Mouse (Mus musculus) stomach, embryonic 15.5 days (tissue): ENCODE measurements around the gene Chn2. TPM values are rescaled to one million over a fixed set of nuclear protein-coding genes. Genes with fewer than 3 reads are reported as not detected.

Experiments
- ATAC-seq: fragments of 200-750 bp; cut with Nextera tagmentation; 2 replicates; pipeline ENCODE4 v1.8.0; 2017; ENCODE audit warnings: low read depth, moderate number of reproducible peaks, moderate TSS enrichment; ENCODE audit not compliant: insufficient read depth, low FRiP score
- H3K27ac ChIP-seq: fragments of 300-500 bp; sonication (generic); 2 replicates; pipeline ENCODE4 v1.5.1; 2015; ENCODE audit warnings: mild to moderate bottlenecking, inconsistent platforms
- H3K27me3 ChIP-seq: fragments of 300-500 bp; sonication (generic); replicated peaks from 2 replicates; pipeline ENCODE4 v1.6.1; 2015; ENCODE audit warnings: inconsistent platforms
- H3K36me3 ChIP-seq: fragments of 300-500 bp; sonication (generic); 2 replicates; pipeline ENCODE4 v1.6.1; 2015; ENCODE audit warnings: inconsistent platforms
- H3K4me1 ChIP-seq: fragments of 300-500 bp; sonication (generic); 2 replicates; pipeline ENCODE4 v1.6.1; 2015; ENCODE audit warnings: inconsistent platforms
- H3K4me2 ChIP-seq: fragments of 300-500 bp; sonication (generic); 2 replicates; pipeline ENCODE4 v1.6.1; 2015; ENCODE audit warnings: mild to moderate bottlenecking, inconsistent platforms
- H3K4me3 ChIP-seq: fragments of 300-500 bp; sonication (generic); replicated peaks from 2 replicates; pipeline ENCODE4 v1.5.1; 2015; ENCODE audit warnings: inconsistent platforms
- H3K9ac ChIP-seq: fragments of 300-500 bp; sonication (generic); 2 replicates; pipeline ENCODE4 v1.6.1; 2015; ENCODE audit warnings: inconsistent platforms
- H3K9me3 ChIP-seq: fragments of 300-500 bp; sonication (generic); 2 replicates; pipeline ENCODE4 v1.6.1; 2016; ENCODE audit warnings: inconsistent platforms
- WGBS: fragments of 180-500 bp; shearing (Covaris S2); methylation state at CpG from one replicate; pipeline ENCODE4 v1.1.7; 2015; 5-methylcytosine and 5-hydroxymethylcytosine counted together
- polyA plus RNA-seq: library from polyadenylated mRNA; unstranded; fragments of >200 nt; fragmentation: Nextera tagmentation; extraction: Ambion mirVana; gene quantifications from 2 replicates; pipeline ENCODE4 v1.2.1, GENCODE M21; 2015

Chn2 gene
- 15.6 and 18.6 TPM in 2 replicates for polyA plus RNA-seq

DNA sequence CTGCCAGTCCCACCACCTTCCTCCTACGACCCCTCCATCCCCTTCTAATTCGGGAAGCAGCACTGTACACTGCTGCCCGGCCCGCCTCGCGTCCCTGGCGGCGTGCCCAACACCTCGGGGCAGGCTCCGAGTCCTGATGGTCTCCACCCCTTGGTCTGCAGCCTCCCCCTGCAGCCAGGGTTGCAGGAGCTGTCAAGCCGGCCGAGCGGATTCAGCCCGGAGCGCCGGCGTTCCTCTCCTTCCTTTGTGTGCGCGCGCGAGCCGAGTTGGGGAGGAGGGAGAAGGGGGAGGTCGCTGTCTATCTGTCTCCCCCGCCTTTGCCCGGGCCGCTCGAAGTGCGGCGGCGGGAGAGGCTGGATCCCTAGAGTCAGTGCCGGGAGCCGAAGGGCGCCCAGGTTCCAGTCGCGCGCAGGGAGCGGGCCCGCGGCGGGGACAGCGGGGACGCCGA is at the start of gene Chn2:
Gene Chn2 (plus strand): TSS at position 198 of the 448 bp plus-strand sequence.
- Histone ChIP-seq H3K27me3 (0 out of 2 replicates have a peak, but pooled peaks cover 5% of the 10 kb centered on the region), H3K36me3 (no peaks in the 10 kb centered on the region), H3K4me1 (peaks cover 15% of the 10 kb centered on the region; the same call in 1 of the 2 replicates), H3K4me2 (peak within 1 kb of the TSS; percentile 97), H3K4me3 (peak within 1 kb of the TSS; percentile 73), H3K9ac (peak within 1 kb of the TSS; percentile 50), H3K9me3 (no peaks in the 10 kb centered on the region), H3K27ac (peak within 1 kb of the TSS; percentile 86)
- peak; percentile 74 for ATAC-seq
- under 1% methylated on average over 37 of the region's 43 CpGs for WGBS

DNA sequence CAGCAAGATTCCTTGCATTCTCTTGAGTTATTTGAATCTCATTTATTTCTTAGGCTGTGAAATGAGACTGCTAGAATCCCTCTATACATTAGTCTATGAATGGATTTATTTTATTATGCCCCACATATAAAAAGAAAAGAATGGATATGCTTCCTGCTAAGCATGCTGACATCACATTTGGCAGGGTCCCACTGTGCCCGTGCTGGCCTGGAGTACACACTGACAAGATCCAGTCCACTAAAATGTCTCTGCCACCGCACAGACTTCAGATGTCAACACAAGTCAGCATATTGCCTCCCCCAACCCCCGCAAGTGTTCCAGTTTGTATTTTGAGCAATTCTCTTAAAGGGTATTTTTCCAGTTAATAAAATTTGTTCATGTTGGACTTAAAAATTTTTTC is 47.0 kb upstream of the Chn2 start:
- Histone ChIP-seq H3K9me3 (no peaks in the 10 kb centered on the region), H3K9ac (no peak overlapping the region), H3K27me3 (no peaks in the 10 kb centered on the region), H3K27ac (no peak overlapping the region), H3K4me1 (no peaks in the 10 kb centered on the region), H3K4me3 (no peak overlapping the region), H3K4me2 (no peak overlapping the region), H3K36me3 (no peaks in the 10 kb centered on the region)
- no peak for ATAC-seq
- WGBS = 64% methylated on average over 3 of the region's 3 CpGs

DNA sequence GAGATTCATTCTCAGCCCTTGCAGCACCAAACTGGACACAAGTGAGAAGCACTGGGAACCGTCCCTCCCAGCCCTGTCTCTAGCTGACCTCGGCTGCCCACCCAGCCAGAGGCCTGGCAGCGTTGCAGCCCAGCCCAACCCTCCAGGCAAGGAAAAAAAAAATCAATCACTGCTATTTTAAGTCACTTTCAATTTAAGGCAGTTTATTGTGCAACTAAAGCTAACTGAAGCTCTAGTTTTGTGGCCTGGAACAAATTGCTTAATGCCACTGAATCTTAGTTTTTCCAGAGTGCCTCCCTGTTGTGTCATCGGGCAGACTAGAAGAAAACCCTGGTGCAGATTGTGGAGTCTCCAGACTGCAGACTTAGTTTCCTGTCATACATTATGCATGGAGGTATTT is 43.8 kb upstream of the Chn2 start:
- no peaks in the 10 kb centered on the region for H3K4me1 ChIP-seq
- H3K4me3 ChIP-seq = no peak overlapping the region
- no peak overlapping the region for H3K4me2 ChIP-seq
- no peak overlapping the region for H3K9ac ChIP-seq
- no peak overlapping the region for H3K27ac ChIP-seq
- 44% methylated on average over 4 of the region's 4 CpGs for WGBS
- H3K27me3 ChIP-seq = no peaks in the 10 kb centered on the region
- H3K9me3 ChIP-seq = no peaks in the 10 kb centered on the region
- no peak for ATAC-seq
- no peaks in the 10 kb centered on the region for H3K36me3 ChIP-seq

DNA sequence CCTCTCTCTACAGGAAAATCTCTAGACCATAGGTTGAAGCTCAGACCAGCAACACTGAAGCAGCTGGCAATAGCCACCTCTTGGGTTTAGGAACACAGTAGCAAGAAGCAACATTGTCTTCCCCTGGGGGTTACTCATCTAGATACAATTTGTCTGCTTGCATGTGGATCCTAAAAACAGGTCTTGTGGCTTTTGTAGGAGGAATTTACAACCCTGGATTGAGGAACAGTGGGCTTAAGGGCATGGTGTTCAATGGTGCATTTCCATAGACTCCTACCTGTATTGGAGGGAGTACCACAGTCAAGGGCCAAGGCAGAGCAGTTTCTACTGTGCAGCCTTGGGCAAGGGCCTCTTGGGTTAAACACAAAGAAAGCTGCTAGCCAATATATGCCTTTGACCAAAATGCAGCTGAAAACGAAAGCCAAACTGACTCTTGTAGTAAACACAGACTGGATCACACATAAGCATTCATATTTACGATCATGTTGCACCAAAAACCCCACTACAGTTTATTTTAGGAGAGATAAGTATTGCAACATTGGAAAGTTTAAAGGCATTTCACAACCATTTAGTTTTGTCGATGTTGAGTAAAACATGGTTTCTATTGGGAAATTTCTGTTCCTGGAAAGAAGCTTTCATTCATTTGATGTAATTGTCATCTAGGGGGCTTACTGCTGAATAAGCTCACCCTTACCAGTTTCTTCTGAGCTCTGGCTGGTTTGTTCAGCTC is 43.0 kb upstream of the Chn2 start:
- Histone ChIP-seq H3K4me2 (no peak overlapping the region), H3K27me3 (no peaks in the 10 kb centered on the region), H3K4me3 (no peak overlapping the region), H3K36me3 (no peaks in the 10 kb centered on the region), H3K4me1 (no peaks in the 10 kb centered on the region), H3K9me3 (no peaks in the 10 kb centered on the region), H3K27ac (no peak overlapping the region), H3K9ac (no peak overlapping the region)
- whole genome bisulfite sequencing = 84% methylated on average over 3 of the region's 3 CpGs
- no peak for ATAC-seq

DNA sequence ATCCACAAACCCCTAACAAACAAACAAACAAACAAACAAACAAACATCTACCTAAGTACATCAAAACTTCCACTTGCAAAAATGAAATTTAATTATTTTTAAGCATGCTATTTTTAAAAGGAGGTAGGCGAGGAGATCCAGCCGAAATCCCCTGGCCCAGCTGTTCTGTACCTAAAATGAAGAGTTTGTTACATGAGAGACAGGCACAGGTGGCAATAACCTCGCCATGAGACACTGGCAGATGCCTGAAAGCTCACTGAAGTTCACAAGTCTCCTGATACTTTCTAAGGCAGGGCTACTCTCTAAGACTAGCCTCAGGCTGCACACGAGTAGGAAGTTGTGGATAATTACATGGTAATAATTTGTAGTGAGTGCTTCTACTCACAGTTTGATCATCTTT is 34.1 kb upstream of the Chn2 start:
- Histone ChIP-seq H3K4me3 (no peak overlapping the region), H3K4me2 (no peak overlapping the region), H3K4me1 (no peaks in the 10 kb centered on the region), H3K27ac (no peak overlapping the region), H3K36me3 (no peaks in the 10 kb centered on the region), H3K27me3 (no peaks in the 10 kb centered on the region), H3K9me3 (no peaks in the 10 kb centered on the region), H3K9ac (no peak overlapping the region)
- ATAC-seq = no peak
- 77% methylated on average over 4 of the region's 4 CpGs for WGBS

DNA sequence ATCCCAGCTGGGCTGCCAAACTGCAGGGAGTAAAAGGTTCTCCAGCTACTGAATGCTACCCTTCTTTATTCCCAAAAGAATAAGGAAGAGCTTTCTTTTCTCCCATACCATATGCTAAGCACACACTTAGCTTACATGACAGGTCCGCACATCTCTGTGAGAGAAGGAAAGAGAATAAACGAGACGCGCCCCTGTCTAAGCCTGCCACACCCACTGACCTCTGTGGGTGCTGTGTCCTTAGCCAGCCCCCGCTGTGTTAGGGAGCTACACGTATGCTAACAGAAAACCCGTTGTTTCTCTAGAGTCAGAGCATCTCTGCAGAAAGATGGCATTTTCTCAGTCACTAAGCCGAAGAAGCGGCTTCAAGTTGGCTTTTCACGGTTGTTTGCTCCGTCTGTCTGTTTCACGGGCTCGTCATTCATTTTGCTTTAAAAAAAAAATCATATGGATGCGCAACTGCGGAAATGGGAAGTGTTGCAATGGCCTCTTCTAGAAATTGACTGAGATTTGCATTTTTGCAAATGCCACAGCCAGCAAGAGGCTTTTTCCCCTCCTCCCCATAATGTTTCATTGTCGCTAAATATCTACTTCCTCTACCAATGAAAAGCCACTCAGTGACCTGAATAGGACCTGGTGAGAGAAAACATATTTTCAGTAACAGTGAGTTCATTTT is 30.8 kb upstream of the Chn2 start:
- H3K9ac ChIP-seq = no peak overlapping the region
- no peaks in the 10 kb centered on the region for H3K36me3 ChIP-seq
- no peaks in the 10 kb centered on the region for H3K4me1 ChIP-seq
- no peaks in the 10 kb centered on the region for H3K27me3 ChIP-seq
- H3K27ac ChIP-seq = no peak overlapping the region
- H3K9me3 ChIP-seq = no peaks in the 10 kb centered on the region
- ATAC-seq = no peak
- H3K4me2 ChIP-seq = no peak overlapping the region
- WGBS = 73% methylated on average over 16 of the region's 16 CpGs
- no peak overlapping the region for H3K4me3 ChIP-seq

DNA sequence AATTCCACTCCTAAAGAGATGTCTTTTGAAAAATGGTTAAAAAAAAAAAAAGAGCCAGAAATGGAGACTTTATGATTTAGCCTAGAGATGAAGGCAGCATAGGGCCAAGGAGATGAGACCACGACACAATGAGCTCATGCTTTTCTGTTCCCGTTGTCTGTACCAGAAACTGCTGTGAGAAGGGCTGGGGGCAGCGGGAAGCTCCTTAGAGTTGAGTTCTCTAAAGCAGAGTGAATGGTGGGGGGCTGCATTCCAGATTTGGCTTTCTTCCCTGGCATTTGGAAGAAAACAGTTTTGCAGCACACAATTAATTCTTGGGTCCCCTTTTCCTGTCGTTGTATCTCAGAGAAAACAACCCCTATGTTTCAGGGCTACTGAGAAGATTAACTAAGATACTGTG is 30.1 kb upstream of the Chn2 start:
- no peaks in the 10 kb centered on the region for H3K4me1 ChIP-seq
- no peaks in the 10 kb centered on the region for H3K36me3 ChIP-seq
- no peak overlapping the region for H3K4me3 ChIP-seq
- H3K9ac ChIP-seq = no peak overlapping the region
- H3K27ac ChIP-seq = no peak overlapping the region
- H3K4me2 ChIP-seq = no peak overlapping the region
- H3K9me3 ChIP-seq = no peaks in the 10 kb centered on the region
- no peak for ATAC-seq
- no peaks in the 10 kb centered on the region for H3K27me3 ChIP-seq
- WGBS = 51% methylated on average over 4 of the region's 4 CpGs

DNA sequence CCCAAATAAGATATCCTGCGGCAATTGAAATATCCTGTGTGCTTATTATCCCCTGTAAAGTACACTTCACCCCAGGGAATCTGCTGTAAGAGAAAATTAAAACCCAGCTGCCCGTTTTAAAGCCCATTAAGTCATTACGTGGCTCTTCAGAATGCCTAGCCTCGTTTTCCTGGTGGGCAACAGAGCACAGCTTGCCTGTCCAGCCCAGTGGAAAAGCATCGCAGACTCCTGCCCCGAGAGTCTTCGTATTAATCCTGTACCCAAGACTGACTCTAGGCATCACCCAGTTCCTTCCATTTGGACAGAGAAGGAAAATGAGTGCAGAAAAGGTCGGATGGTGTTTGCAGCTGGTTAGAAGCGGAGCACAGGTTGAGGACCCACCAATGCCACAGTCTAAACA is 29.0 kb upstream of the Chn2 start:
- no peak for ATAC-seq
- Histone ChIP-seq H3K4me1 (no peaks in the 10 kb centered on the region), H3K4me2 (no peak overlapping the region), H3K27me3 (no peaks in the 10 kb centered on the region), H3K9ac (no peak overlapping the region), H3K36me3 (no peaks in the 10 kb centered on the region), H3K9me3 (no peaks in the 10 kb centered on the region), H3K4me3 (no peak overlapping the region), H3K27ac (no peak overlapping the region)
- WGBS = 74% methylated on average over 9 of the region's 9 CpGs

DNA sequence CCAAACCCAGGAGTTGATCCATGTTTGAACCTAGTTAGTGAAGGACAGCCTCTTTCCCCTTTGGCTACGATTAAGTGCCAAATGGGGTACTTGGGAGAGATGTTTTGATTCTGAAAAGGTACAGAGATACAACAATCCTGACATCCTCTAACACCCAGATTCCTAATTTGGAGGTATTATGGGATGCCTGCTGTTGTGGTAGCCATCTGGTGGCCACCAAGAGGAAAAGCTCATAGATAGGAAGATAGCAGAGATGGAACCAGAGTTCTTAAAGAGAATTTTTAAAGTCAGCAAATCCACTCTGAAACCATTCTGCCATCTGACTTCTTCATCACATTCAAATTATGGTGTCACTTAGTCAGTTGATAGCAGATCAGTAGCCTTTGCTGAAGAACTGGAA is 27.2 kb upstream of the Chn2 start:
- Histone ChIP-seq H3K9me3 (no peaks in the 10 kb centered on the region), H3K27ac (no peak overlapping the region), H3K36me3 (no peaks in the 10 kb centered on the region), H3K4me3 (no peak overlapping the region), H3K4me2 (no peak overlapping the region), H3K9ac (no peak overlapping the region), H3K27me3 (no peaks in the 10 kb centered on the region), H3K4me1 (no peaks in the 10 kb centered on the region)
- no peak for ATAC-seq
- 74% methylated on average over 1 of the region's 1 CpGs for WGBS

DNA sequence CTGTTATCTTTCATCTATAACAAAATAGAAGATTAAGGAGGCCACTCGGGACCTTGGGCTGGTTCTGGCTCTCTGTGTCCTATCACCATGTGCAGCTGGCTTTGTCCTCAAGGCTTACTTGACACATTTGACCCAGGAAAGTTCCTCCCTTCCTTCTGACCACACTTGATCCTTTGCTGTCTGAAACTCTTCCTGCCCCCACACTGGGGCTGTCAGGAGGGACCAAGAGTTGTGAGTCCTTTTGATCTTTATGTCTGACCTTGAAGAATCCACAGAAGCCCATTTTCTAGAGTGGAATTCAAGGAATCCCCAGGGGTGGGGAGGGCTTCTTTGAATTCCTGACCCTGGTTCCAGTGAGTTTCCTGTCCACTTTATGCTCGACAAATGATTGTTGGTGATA is 21.3 kb upstream of the Chn2 start:
- WGBS = 45% methylated on average over 2 of the region's 2 CpGs
- no peaks in the 10 kb centered on the region for H3K9me3 ChIP-seq
- no peaks in the 10 kb centered on the region for H3K4me1 ChIP-seq
- H3K27me3 ChIP-seq = no peaks in the 10 kb centered on the region
- ATAC-seq = no peak
- H3K4me3 ChIP-seq = no peak overlapping the region
- no peaks in the 10 kb centered on the region for H3K36me3 ChIP-seq
- H3K9ac ChIP-seq = no peak overlapping the region
- H3K4me2 ChIP-seq = no peak overlapping the region
- no peak overlapping the region for H3K27ac ChIP-seq

DNA sequence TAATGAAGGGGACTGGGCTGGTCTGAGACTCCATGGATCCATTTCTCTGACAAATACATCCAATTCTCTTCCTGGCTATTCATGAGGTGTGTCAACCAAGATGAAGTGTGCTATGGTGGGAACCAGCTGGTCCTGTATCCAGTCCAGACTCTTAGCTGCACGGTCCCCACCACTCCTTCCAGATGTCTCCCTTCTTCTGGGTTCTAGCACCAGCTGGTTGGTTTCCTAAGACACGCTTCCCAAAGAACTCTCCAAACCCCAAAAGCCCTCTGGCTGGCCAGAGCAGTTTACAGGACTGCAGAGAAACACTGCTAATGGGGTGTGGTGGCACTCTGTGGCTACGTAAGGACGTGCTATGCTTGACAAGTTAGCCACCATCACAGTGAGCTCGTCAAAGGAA is 20.5 kb upstream of the Chn2 start:
- no peaks in the 10 kb centered on the region for H3K9me3 ChIP-seq
- H3K9ac ChIP-seq = no peak overlapping the region
- 64% methylated on average over 5 of the region's 5 CpGs for WGBS
- no peaks in the 10 kb centered on the region for H3K27me3 ChIP-seq
- no peak overlapping the region for H3K4me2 ChIP-seq
- no peak overlapping the region for H3K4me3 ChIP-seq
- H3K4me1 ChIP-seq = no peaks in the 10 kb centered on the region
- no peaks in the 10 kb centered on the region for H3K36me3 ChIP-seq
- H3K27ac ChIP-seq = no peak overlapping the region
- no peak for ATAC-seq

DNA sequence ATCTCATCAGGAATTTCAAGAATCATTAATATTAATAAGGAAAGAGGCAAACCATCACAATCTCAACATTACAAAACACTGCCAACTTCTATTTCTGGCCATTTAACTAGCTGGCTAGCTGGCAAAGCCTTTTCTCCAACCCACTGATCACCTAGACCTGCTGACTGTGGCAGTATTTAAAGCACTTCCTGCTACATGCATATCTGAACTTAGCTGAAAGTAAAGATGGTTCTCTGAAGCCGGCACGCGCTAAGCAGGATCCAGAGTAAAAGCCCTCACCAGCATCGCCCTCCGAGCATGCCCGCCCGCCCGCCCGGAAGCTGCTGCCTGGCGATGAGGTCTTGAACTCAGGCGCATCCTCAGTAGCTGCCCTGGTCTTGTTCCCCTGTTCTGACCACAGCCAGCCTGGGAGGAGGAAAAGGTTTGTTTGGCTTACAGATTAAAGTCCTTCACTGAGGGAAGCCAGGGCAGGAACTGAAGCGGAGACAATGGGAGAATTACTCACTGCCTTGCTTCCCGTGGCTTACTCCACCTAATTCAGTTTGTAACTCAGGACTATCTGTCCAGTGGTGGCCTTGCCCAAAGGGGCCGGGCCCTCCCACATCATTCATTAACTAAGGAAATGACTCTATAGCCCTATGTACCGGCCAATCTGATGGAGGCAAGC is 18.1 kb upstream of the Chn2 start:
- no peak overlapping the region for H3K9ac ChIP-seq
- H3K9me3 ChIP-seq = no peaks in the 10 kb centered on the region
- H3K4me1 ChIP-seq = no peaks in the 10 kb centered on the region
- ATAC-seq = no peak; the same call in 1 of the 2 replicates
- no peak overlapping the region for H3K4me3 ChIP-seq
- no peak overlapping the region; the same call in 1 of the 2 replicates for H3K27ac ChIP-seq
- peak overlapping the region; percentile 19; the same call in 1 of the 2 replicates for H3K4me2 ChIP-seq
- WGBS = 52% methylated on average over 15 of the region's 15 CpGs
- H3K36me3 ChIP-seq = no peaks in the 10 kb centered on the region
- no peaks in the 10 kb centered on the region for H3K27me3 ChIP-seq
